Mouse (Mus musculus): ENCODE measurements around the gene Krt31. TPM values are rescaled to one million over a fixed set of nuclear protein-coding genes. Genes with fewer than 3 reads are reported as not detected.

The Krt31 gene
- polyA plus RNA-seq, 1 experiment from 2014 or later = not detected

DNA sequence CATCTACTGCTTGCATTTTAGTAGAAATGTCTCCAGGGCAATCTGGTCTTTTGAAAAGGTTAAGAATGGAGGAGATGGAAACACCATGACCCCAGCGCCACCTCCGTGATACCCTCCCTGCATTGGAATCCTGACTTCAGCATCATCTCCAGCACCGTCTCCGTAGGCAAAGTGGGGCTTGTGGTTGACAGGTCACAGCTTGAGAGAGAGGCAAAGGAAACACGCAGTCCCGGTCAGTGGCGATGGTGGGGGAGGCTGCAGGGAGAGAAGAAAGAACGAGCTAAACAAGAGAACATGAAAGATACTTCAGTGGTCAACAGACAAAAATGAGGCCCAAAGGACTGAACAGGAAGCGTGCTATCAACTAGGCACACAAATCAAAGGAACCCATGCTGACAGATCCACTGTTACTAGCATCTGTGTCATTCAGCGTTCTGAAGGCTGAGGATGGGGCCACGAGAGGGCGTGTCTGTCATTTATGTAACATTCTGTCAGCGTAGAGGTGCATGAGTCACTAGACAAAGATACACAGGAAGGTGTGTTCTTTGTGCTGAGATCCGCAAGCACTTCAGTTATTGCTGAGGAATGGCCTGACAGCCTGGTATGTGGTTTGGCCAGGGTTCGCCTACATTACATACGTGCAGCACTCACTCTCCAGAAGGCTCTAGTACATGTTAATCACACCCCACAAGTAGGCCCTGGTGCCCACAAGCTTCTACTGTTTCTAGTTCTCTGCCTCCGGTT, 17.1 kb upstream of the Krt31 start:
- H3K9me3 ChIP-seq (replicated peaks; ENCODE audit: low read length) = no peaks in the 10 kb centered on the region
- no peak for ATAC-seq (replicated peaks; ENCODE audit: low FRiP score, low read depth)
- no peaks in the 10 kb centered on the region for H3K36me3 ChIP-seq (ENCODE audit: insufficient read depth, low read length)
- H3K27me3 ChIP-seq (ENCODE audit: insufficient read depth, low read length) = no peaks in the 10 kb centered on the region
- no peak overlapping the region for H3K27ac ChIP-seq
- H3K4me1 ChIP-seq (replicated peaks; ENCODE audit: insufficient read depth, low read length) = no peaks in the 10 kb centered on the region
- peak; percentile 13 for DNase-seq (ENCODE audit: low spot score)
- no peak overlapping the region for H3K9ac ChIP-seq (ENCODE audit: low read depth, low read length)
- H3K4me3 ChIP-seq (replicated peaks; ENCODE audit: low read depth, low read length) = no peak overlapping the region
- no peak overlapping the region for H3K4me2 ChIP-seq (ENCODE audit: low read length)
- 60% methylated on average over 17 of the region's 17 CpGs for WGBS
- no peak for TF ChIP-seq CTCF (IDR thresholded peaks at IDR 0.05; ENCODE audit: low read depth)

DNA sequence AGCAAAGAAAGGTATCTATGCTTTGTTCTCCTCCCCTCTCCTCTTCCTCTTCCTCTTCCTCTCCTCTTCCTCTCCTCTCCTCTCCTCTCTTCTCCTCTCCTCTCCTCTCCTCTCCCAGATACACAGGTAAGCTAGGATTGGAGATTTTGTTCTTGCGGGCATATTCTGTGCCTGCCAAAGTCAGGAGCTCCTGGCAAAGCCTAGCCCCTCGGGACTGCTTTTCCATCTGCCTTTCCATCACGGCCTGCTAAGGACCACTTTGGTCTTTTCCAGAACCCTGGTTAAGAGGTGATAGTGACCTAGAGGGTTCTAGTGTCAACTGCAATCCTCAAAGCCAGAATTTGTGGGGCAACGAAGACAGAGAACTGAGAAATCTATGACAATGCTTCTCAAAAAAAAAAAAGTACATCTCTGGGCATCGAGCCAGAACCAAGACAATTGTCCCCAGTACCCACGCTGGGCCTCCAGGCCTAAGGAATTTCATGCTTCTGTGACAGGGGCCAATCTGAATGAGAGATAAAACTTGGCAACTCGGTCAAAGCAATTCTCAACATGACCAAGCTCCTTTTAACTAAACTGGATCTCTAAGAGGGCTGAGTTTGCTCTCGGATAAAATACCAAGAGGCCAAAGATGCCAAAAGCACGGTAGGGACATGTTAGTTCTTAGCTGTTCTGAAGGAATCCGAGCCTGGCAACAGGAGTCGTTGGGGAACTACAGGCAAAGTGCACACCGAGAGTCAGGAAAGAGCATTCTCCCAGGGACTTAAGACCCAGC, 16.1 kb upstream of the Krt31 start:
- WGBS = 70% methylated on average over 12 of the region's 12 CpGs
- ATAC-seq (replicated peaks; ENCODE audit: low FRiP score, low read depth) (no peak), DNase-seq (ENCODE audit: low spot score) (no peak)

DNA sequence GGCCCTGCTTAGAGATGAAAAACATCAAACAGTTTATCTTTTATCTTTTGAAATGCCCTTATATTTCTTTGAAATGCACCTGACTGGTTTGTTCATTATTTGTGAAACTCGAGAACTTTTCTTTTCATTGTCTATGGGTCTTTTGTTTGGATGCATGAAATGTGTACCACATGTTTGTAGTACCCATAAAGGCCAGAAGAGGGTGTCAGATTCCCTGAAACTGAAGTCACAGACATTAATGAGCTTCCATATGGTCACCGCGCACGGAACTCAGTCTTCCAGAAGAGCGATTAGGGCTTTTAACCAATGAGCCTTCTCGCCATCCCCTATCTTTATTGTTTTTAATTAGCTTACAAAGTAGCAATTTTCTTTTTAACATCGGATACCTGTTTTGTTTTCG, 8.5 kb upstream of the Krt31 start:
- Histone ChIP-seq H3K36me3 (ENCODE audit: insufficient read depth, low read length) (no peaks in the 10 kb centered on the region), H3K4me1 (replicated peaks; ENCODE audit: insufficient read depth, low read length) (no peaks in the 10 kb centered on the region), H3K4me3 (replicated peaks; ENCODE audit: low read depth, low read length) (no peak overlapping the region), H3K9ac (ENCODE audit: low read depth, low read length) (no peak overlapping the region), H3K4me2 (ENCODE audit: low read length) (no peak overlapping the region), H3K27ac (no peak overlapping the region), H3K27me3 (ENCODE audit: insufficient read depth, low read length) (no peaks in the 10 kb centered on the region), H3K9me3 (replicated peaks; ENCODE audit: low read length) (no peaks in the 10 kb centered on the region)
- peak; percentile 51 for TF ChIP-seq CTCF (IDR thresholded peaks at IDR 0.05; ENCODE audit: low read depth)
- ATAC-seq (replicated peaks; ENCODE audit: low FRiP score, low read depth) = no peak
- 54% methylated on average over 8 of the region's 8 CpGs for WGBS
- peak; percentile 43 for DNase-seq (ENCODE audit: low spot score)

More for the DNA sequence above, 16.1 kb upstream of the Krt31 start:
- Histone ChIP-seq H3K36me3 (ENCODE audit: insufficient read depth, low read length) (no peaks in the 10 kb centered on the region), H3K27ac (no peak overlapping the region), H3K4me2 (ENCODE audit: low read length) (no peak overlapping the region), H3K4me1 (replicated peaks; ENCODE audit: insufficient read depth, low read length) (no peaks in the 10 kb centered on the region), H3K4me3 (replicated peaks; ENCODE audit: low read depth, low read length) (no peak overlapping the region), H3K9me3 (replicated peaks; ENCODE audit: low read length) (no peaks in the 10 kb centered on the region), H3K9ac (ENCODE audit: low read depth, low read length) (no peak overlapping the region), H3K27me3 (ENCODE audit: insufficient read depth, low read length) (no peaks in the 10 kb centered on the region)
- TF ChIP-seq CTCF (IDR thresholded peaks at IDR 0.05; ENCODE audit: low read depth) = no peak

DNA sequence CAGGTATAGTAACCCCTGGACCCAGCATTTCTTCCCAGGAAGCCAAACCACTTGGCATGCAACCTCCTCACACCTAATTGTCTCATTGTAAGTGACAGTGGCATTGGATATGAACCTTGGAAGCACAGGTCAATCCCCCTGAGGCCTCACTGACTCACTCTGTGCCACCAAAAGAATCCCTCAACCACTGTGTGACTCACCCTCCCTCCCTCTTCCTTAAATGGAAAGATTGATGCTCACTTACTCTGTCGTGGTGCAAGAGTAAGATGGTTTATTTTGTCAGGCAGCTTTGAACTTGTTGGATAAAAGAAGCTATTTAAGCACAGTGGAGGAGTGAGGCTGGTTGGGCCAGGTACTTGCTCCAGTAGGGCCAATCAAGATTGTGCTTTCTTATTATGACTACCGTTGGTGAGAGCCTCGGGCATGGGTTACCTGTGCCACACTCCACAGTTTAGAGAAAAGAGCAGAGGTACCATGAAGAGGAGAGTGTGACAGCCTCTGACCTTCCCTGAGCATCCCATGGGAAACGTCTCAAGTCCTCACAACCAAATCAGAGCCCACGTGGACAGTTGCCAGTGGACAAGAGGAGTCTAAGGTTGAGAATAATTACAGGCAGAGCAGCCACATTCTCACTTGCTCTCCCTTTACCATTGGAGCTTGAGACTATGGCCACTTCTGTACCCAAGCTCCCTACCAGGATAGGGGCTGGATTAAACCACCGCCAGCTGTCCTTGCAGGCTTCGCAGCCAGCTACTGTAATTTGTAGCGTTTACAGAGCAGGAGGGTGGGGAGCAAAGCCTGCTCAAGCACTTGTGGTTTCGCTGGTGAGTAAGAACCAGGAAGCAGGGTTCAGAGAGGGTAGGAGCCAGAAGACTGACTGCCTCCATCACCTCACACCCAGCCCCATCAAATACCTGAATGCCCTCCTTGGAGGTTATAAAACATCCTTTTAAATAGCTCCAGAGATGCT, 5.6 kb upstream of the Krt31 start:
- DNase-seq (ENCODE audit: low spot score) = no peak

DNA sequence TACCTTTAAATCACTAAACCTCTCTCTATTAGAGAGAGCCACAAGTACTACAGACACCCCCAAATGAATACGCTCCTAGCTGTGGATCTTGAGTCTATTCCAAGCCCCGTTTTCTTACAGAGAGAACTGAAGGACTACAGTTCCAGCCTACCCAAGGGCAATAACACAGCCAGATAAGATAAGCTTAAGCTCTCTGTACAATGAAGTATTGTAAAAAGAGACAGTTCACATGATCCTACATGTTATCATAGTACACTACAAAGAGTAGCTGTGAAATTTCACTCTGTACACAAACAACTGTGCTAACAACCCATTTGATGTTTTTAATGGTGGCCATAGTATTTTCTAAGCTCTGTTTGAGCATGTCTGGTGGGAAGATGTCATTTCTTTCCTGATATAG, 3.2 kb downstream of the Krt31 start:
- Histone ChIP-seq H3K4me1 (replicated peaks; ENCODE audit: insufficient read depth, low read length) (no peaks in the 10 kb centered on the region), H3K27ac (no peak overlapping the region), H3K4me3 (replicated peaks; ENCODE audit: low read depth, low read length) (no peak overlapping the region), H3K4me2 (ENCODE audit: low read length) (no peak overlapping the region), H3K9me3 (replicated peaks; ENCODE audit: low read length) (no peaks in the 10 kb centered on the region), H3K36me3 (ENCODE audit: insufficient read depth, low read length) (no peaks in the 10 kb centered on the region), H3K27me3 (ENCODE audit: insufficient read depth, low read length) (no peaks in the 10 kb centered on the region), H3K9ac (ENCODE audit: low read depth, low read length) (no peak overlapping the region)
- 84% methylated on average over 2 of the region's 2 CpGs for WGBS
- ATAC-seq (replicated peaks; ENCODE audit: low FRiP score, low read depth) (no peak), DNase-seq (ENCODE audit: low spot score) (no peak)
- no peak for TF ChIP-seq CTCF (IDR thresholded peaks at IDR 0.05; ENCODE audit: low read depth)

More for the DNA sequence above, 5.6 kb upstream of the Krt31 start:
- H3K9ac ChIP-seq (ENCODE audit: low read depth, low read length) = no peak overlapping the region
- no peaks in the 10 kb centered on the region for H3K36me3 ChIP-seq (ENCODE audit: insufficient read depth, low read length)
- no peak overlapping the region for H3K27ac ChIP-seq
- H3K4me1 ChIP-seq (replicated peaks; ENCODE audit: insufficient read depth, low read length) = no peaks in the 10 kb centered on the region
- TF ChIP-seq CTCF (IDR thresholded peaks at IDR 0.05; ENCODE audit: low read depth) = no peak
- 65% methylated on average over 9 of the region's 9 CpGs for WGBS
- H3K27me3 ChIP-seq (ENCODE audit: insufficient read depth, low read length) = no peaks in the 10 kb centered on the region
- no peak overlapping the region for H3K4me3 ChIP-seq (replicated peaks; ENCODE audit: low read depth, low read length)
- no peak for ATAC-seq (replicated peaks; ENCODE audit: low FRiP score, low read depth)
- H3K4me2 ChIP-seq (ENCODE audit: low read length) = no peak overlapping the region
- H3K9me3 ChIP-seq (replicated peaks; ENCODE audit: low read length) = no peaks in the 10 kb centered on the region

All from kidney, postnatal 0 days (tissue).